Mouse (Mus musculus) limb, embryonic 11.5 days (tissue): ENCODE measurements around the gene Tmem108. TPM values are rescaled to one million over a fixed set of nuclear protein-coding genes. Genes with fewer than 3 reads are reported as not detected.

Source experiments
- ATAC-seq: fragments of 200-750 bp; cut with Nextera tagmentation; 2 replicates; pipeline ENCODE4 v1.8.0; 2017; ENCODE audit warnings: low read depth; ENCODE audit not compliant: insufficient number of reproducible peaks, low FRiP score, low TSS enrichment
- DNase-seq: peaks from one replicate; pipeline ENCODE4 v3.0.0-alpha.2; 2015; ENCODE audit warnings: low spot score
- H3K27ac ChIP-seq: fragments of 300-500 bp; sonication (generic); replicated peaks from 2 replicates; pipeline ENCODE4 v1.5.1; 2014; ENCODE audit warnings: low read depth, mild to moderate bottlenecking, low read length
- H3K27me3 ChIP-seq: fragments of 300-500 bp; sonication (generic); 2 replicates; pipeline ENCODE4 v1.6.1; 2014; ENCODE audit warnings: mild to moderate bottlenecking, low read length, mixed read lengths; ENCODE audit not compliant: control insufficient read depth, insufficient read depth
- H3K36me3 ChIP-seq: fragments of 300-500 bp; sonication (generic); 2 replicates; pipeline ENCODE4 v1.6.1; 2014; ENCODE audit warnings: mild to moderate bottlenecking, low read length, moderate library complexity, mixed read lengths; ENCODE audit not compliant: control insufficient read depth, insufficient read depth
- H3K4me1 ChIP-seq: fragments of 300-500 bp; sonication (generic); 2 replicates; pipeline ENCODE4 v1.6.1; 2014; ENCODE audit warnings: low read length, mixed read lengths; ENCODE audit not compliant: control insufficient read depth, insufficient read depth
- H3K4me2 ChIP-seq: fragments of 300-500 bp; sonication (generic); 2 replicates; pipeline ENCODE4 v1.6.1; 2014; ENCODE audit warnings: low read depth, mild to moderate bottlenecking, moderate library complexity; ENCODE audit not compliant: severe bottlenecking
- H3K4me3 ChIP-seq: fragments of 300-500 bp; sonication (generic); 2 replicates; pipeline ENCODE4 v1.5.1; 2014; ENCODE audit warnings: low read depth, low read length
- H3K9ac ChIP-seq: fragments of 300-500 bp; sonication (generic); 2 replicates; pipeline ENCODE4 v1.6.1; 2014; ENCODE audit warnings: mild to moderate bottlenecking, low read length
- H3K9me3 ChIP-seq: fragments of 300-500 bp; sonication (generic); 2 replicates; pipeline ENCODE4 v1.6.1; 2016; ENCODE audit warnings: low read length; ENCODE audit not compliant: control insufficient read depth
- WGBS: fragments of 180-500 bp; shearing (Covaris S2); extraction: QIAGEN DNeasy Blood & Tissue Kit; methylation state at CpG from one replicate; pipeline ENCODE4 v1.1.7; 2014; 5-methylcytosine and 5-hydroxymethylcytosine counted together
- polyA plus RNA-seq: library from polyadenylated mRNA; unstranded; fragments of >200 nt; fragmentation: Nextera tagmentation; extraction: Ambion mirVana; gene quantifications from 2 replicates; pipeline ENCODE4 v1.2.1, GENCODE M21; 2014

Tmem108 gene
- polyA plus RNA-seq, 1 experiment from 2014 or later, result 11.9 TPM

DNA sequence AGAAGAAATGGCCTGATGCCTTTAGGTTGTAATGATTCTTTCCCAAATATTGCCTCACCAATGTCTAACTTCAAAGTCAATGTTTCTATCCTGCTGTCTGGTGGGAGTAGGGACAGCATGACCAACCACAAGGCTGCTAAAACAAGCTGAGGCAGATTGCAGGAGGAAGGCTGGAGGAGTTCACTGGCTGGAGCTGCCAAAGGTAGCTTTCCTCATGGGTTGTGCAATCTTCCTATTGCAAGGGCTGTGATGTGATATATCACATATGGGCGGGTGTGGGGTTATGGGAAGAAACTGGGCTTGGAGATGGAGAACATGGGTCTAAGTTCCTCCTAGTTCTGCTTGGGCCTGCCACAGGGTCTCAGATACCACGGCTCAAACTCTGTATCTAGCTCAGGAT, 163.8 kb downstream of the Tmem108 start:
- ATAC-seq (no peak), DNase-seq (no peak)
- H3K27me3 ChIP-seq, result no peaks in the 10 kb centered on the region
- WGBS, result 88% methylated on average over 2 of the region's 2 CpGs
- H3K4me2 ChIP-seq, result no peak overlapping the region
- H3K4me1 ChIP-seq, result no peaks in the 10 kb centered on the region
- H3K36me3 ChIP-seq, result no peaks in the 10 kb centered on the region
- no peaks in the 10 kb centered on the region for H3K9me3 ChIP-seq
- no peak overlapping the region for H3K4me3 ChIP-seq
- no peak overlapping the region for H3K27ac ChIP-seq
- H3K9ac ChIP-seq, result no peak overlapping the region

DNA sequence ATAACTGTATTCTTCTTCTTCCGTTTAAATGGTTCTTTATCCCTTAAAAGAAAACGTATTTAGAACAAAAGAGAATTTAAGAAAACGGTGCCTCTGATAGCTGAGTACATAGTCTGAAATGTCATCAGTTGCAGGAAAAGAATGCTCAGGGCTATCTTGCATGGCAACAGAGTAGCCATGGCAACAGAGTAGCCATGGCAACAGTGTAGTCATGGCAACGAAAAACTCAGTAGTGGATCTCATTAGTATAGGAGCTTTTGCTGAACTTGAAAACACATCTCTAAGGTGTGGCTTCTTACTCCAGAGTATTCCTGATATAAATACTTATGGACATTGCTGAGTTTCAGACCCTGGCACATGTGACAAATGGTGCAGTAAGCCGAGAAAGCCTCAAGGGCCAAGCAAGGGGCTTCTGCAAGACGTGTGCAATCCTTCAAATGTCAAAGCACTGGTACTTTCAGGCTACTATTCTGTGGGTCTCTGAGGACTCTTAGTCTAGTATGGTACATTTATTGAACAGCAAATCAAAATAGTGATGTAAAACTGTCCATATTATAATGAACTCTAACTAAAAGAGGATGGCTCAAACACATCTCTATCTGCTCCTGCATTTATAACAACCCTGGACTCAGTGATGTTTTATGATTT, 166.3 kb downstream of the Tmem108 start:
- WGBS, result 73% methylated on average over 6 of the region's 6 CpGs
- H3K36me3 ChIP-seq, result no peaks in the 10 kb centered on the region
- H3K9ac ChIP-seq, result no peak overlapping the region
- ATAC-seq (no peak), DNase-seq (peak; percentile 81)
- H3K27me3 ChIP-seq, result no peaks in the 10 kb centered on the region
- H3K4me2 ChIP-seq, result no peak overlapping the region
- no peaks in the 10 kb centered on the region for H3K4me1 ChIP-seq
- no peak overlapping the region for H3K4me3 ChIP-seq
- no peaks in the 10 kb centered on the region for H3K9me3 ChIP-seq
- no peak overlapping the region for H3K27ac ChIP-seq

DNA sequence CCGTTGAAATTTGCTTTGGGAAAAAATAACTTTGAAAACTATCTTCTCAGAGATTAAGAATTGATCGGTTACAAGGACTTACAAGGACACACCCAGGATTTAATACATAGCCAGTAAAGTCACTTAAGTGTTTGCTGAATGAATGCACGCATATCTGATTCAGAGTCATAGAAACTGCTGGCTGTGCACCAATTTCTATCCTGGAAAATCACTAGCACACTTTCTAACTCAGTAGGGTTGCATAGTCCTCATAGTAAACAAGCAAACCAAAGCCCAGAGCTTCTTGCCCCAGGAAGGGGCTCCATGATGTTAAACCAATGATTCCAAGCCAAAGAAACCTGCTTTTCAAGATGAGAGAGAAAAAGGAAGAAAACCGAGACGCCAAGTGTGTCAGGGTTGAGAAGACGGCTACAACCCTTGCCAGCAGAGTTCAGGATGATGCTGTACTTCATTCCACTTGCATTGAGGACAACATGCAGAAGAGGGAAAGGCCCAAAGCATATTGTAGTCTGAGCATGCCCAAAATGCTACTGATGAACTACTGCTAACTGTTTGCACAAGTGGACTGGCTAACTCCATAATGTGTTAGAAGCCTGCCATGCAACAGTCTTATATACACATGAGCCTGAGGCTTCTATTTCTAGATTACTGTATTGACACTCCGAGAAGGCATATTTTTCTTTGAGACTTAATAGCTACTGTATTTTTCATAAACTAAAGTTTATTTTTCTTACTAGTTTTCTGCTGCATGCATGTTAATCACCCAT, 167.0 kb downstream of the Tmem108 start:
- Histone ChIP-seq H3K4me3 (no peak overlapping the region), H3K4me2 (no peak overlapping the region), H3K9ac (no peak overlapping the region), H3K27me3 (no peaks in the 10 kb centered on the region), H3K9me3 (no peaks in the 10 kb centered on the region), H3K27ac (no peak overlapping the region), H3K36me3 (no peaks in the 10 kb centered on the region), H3K4me1 (no peaks in the 10 kb centered on the region)
- ATAC-seq (no peak), DNase-seq (no peak)
- WGBS, result 91% methylated on average over 7 of the region's 7 CpGs

DNA sequence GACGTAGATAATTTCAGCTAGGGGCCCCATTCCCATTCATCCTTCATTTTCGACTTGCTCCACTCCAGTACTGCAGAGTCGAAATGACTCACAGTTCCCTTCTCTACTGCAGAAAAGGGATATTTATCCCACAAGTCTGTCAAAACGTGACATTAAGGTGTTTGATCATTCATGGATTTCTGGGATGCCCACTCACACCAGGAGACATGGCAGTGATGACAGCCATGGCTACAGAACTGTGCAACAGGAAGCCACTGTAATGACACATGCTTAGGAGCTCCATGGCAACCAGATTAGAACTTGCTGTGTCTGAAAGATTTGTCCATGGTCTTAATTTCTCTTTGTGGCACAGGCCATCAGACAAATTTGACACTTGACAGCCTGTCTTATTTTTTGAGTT, 168.6 kb downstream of the Tmem108 start:
- Histone ChIP-seq H3K4me3 (no peak overlapping the region), H3K36me3 (no peaks in the 10 kb centered on the region), H3K9ac (no peak overlapping the region), H3K4me1 (no peaks in the 10 kb centered on the region), H3K27ac (no peak overlapping the region), H3K27me3 (no peaks in the 10 kb centered on the region), H3K4me2 (no peak overlapping the region), H3K9me3 (no peaks in the 10 kb centered on the region)
- DNase-seq, result no peak
- WGBS, result 79% methylated on average over 4 of the region's 4 CpGs
- no peak for ATAC-seq

DNA sequence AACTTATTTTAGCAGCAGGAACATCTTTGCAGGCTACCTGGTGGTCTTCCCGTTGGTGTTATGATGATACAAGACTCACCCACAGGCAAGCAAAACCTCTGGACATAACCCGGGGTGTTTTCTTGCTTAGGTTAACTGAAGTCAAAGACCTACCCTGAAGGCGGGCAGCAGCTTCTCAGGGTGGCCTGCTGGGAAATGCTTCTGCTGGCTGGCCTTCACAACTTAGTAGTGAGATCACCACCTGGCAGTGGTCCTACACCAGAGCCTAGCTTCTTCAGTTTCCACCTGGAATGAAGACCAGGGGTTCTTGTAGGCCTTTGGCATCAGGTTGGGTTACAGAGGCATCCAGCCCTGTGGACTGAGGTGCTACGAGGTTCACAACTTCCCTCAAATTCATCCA, 169.7 kb downstream of the Tmem108 start:
- Histone ChIP-seq H3K4me2 (no peak overlapping the region), H3K9ac (no peak overlapping the region), H3K9me3 (no peaks in the 10 kb centered on the region), H3K4me1 (no peaks in the 10 kb centered on the region), H3K36me3 (no peaks in the 10 kb centered on the region), H3K27ac (no peak overlapping the region), H3K27me3 (no peaks in the 10 kb centered on the region), H3K4me3 (no peak overlapping the region)
- WGBS, result 89% methylated on average over 4 of the region's 4 CpGs
- ATAC-seq (no peak), DNase-seq (no peak)

DNA sequence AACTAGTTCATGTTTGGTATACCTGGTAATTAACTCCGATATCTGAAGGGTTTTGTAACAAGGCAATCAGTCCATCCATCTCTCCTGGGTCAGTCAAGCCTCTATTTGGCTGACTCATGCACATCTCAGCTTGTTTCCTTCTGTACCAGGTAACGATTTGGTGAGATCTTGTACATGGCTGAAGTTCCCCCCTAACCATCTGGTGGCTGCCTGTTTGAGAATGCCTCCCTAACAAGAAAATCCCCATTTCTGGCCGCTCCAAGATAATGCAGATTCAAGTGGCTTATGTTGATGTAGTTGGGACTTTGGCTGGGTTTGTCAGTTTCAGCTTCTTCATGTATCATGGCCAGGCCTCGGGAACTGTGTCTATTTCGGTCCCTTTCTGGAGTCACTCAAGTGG, 170.8 kb downstream of the Tmem108 start:
- no peak for DNase-seq
- Histone ChIP-seq H3K36me3 (no peaks in the 10 kb centered on the region), H3K9me3 (no peaks in the 10 kb centered on the region), H3K27ac (no peak overlapping the region), H3K27me3 (no peaks in the 10 kb centered on the region), H3K4me1 (no peaks in the 10 kb centered on the region), H3K4me2 (no peak overlapping the region), H3K4me3 (no peak overlapping the region), H3K9ac (no peak overlapping the region)
- ATAC-seq, result no peak
- 90% methylated on average over 5 of the region's 5 CpGs for WGBS

DNA sequence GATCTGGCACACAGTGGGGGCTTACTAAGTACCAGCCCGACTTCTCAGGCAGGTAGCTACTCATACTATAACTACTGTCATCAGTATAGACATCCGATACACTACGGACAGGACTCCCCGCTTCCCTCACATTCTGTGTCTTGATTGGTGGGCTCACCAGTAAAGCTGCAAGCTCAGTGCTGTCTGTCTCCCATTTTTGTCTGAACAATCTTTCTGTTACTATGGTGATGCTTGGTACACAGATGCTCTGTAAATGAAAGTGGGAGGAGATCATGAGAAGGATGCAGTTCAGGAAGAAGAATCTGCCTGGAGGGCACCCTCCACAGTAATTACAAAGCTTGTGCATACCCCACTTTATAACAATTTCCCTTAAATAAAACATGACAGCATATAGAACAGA, 176.8 kb downstream of the Tmem108 start:
- no peak overlapping the region for H3K27ac ChIP-seq
- H3K36me3 ChIP-seq, result no peaks in the 10 kb centered on the region
- H3K9me3 ChIP-seq, result no peaks in the 10 kb centered on the region
- H3K4me3 ChIP-seq, result no peak overlapping the region
- H3K27me3 ChIP-seq, result no peaks in the 10 kb centered on the region
- ATAC-seq, result no peak
- no peak for DNase-seq
- 86% methylated on average over 4 of the region's 4 CpGs for WGBS
- H3K4me2 ChIP-seq, result no peak overlapping the region
- H3K9ac ChIP-seq, result no peak overlapping the region
- H3K4me1 ChIP-seq, result no peaks in the 10 kb centered on the region

DNA sequence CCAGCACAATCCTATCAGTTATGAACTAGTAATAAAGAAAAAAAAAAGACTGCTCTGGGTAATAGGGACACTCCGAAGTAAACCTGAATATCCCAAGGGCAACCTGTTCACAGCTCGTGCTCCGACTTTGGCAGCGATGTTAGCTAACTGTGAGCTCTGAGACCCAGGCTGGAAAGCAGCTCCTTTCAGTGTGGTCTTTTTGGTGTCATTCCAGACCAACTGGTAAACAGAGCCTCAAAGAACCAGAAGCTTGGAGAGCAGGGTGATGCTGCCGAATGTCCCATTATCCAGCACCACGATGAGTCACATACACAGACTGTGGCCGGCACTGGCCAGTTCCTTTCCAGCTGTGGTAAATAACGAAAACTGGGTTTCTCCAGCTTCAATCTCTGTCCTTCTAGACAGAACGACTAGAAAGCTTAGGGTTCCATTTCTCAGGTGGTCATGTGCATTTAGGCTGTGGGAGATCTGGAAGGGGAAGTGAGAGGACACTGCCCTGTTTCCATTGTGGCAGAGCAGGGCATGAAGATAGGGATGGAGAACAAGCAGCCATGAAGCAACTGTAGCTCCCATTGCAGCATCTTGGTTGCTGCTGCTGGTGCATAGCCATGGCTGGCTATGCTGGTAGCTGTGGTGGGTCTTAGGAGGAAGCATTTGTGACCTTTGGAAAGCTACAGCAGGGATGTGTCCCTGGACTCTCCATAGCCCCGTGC, 179.2 kb downstream of the Tmem108 start:
- H3K4me2 ChIP-seq, result no peak overlapping the region
- H3K9me3 ChIP-seq, result no peaks in the 10 kb centered on the region
- no peaks in the 10 kb centered on the region for H3K27me3 ChIP-seq
- ATAC-seq (no peak), DNase-seq (no peak)
- no peaks in the 10 kb centered on the region for H3K4me1 ChIP-seq
- no peak overlapping the region for H3K4me3 ChIP-seq
- 83% methylated on average over 10 of the region's 10 CpGs for WGBS
- H3K36me3 ChIP-seq, result no peaks in the 10 kb centered on the region
- H3K27ac ChIP-seq, result no peak overlapping the region
- no peak overlapping the region for H3K9ac ChIP-seq
